Mouse (Mus musculus) B cell, adult 2 months (primary cell): Measurements from ENCODE around the gene Col25a1.
A peak's percentile ranks its signal among the peaks of the same experiment; 100 is the strongest.

Source experiments
- DNase-seq, 2 experiments: peaks; one replicate each; pipeline ENCODE4 v3.0.0; 2022

Gene Col25a1

DNA sequence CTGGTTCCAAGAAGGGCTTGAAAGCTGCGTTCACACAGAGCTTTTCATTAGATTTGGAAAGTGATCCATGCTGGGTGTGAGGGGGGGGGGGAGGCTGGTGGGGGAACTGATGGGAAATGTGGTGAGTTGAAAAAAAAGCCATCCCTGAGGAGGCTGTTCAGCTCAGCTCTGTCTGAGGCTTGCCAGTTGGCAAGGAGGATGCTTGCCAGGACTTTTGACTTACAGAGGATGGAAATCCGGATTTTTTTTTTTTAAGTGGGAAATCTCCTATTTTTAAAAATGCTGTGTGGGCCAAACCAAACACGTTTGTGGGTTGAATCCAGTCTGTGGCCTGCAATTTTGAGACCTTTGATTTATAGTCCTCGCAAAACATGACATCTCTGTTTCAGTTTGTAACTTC is 35.6 kb downstream of the Col25a1 start:
- DNase-seq: no peak

DNA sequence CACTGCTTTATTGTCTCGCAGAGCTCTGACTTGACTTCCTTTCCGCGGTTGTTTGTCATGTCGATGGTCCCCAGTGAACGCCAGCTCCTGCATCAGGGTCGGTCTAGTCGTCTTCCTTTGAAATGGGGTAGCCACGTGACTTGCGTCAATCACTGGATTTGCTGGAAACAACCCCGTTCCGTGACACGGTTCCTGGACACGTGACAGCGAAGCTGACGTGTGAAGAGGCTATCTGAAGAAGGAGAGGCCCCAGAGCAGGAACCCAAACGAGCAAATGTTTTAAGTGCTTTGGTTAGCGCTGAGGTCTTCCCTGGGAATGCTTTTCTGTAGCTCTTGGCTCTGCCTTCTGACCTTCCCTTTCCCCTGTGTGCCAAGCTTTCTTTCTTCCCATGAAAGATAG is 41.5 kb downstream of the Col25a1 start:
- no peak for DNase-seq

DNA sequence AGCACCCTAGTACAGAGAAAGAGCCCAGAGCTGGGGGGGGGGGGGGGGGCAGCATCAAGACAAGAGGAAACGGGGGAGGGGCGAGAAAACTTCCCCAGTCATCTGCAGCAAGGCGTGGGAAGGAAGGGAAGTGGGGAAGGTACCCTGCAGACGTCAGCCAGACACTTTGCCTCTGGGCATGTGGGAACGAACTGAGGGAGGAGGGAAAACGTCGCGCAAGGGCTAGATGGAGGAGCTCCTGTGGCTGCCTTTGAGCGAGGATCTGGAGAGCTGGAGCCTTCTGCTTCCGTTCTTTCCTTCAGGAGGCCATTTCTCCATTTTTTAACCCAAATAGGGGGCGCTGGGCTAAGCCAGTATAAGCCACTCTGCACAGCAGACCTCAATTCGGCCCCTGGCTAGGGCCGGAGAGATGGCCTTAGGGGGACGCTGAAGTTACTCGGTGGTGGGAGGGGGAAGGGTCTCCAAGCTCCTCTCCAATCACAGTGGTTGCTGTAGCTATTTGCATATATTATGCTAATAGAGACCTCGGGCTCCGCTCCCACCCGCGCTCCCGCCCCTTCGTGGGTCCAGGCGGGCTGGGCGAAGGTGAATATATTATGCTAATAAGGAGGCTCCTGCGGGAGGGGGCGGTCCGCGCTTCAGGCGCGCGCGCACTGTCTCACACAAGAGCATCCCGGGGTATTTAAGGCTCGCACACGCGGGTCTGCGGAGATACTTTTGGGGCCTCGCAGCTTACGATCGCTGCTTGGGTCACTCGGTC is 49.1 kb downstream of the Col25a1 start:
- DNase-seq: peak; percentile 35

DNA sequence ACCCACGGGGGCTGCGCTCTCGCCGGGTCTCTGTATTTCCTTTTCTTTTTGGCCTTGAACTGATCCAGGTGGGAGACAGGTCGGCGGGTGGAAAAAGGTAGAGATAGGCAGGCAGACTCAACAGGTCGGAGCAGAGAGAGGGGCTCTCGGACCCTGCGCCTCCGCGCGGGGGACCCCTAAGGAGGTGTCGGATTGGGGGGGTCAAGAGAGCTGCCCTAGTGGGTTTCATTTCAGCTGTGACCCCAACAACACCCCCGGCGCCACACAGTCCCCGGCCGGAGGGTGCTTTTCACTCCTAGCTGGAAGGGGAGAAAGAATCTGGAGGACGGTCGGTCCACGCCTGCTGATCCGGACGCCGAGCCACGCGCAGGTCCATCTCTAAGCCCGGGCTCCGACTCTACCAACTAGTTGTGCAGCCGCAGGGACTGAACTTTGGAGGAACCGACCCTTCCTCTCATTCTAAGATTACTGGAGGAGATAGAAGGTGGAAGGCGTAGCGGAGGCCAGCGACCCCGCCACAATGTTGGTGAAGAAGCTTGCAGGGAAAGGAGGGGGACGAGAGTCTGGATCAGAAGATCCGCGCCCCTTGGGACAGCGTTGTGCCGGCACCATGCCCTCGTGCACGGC is 49.8 kb downstream of the Col25a1 start:
- DNase-seq: peak; percentile 3 to 5

DNA sequence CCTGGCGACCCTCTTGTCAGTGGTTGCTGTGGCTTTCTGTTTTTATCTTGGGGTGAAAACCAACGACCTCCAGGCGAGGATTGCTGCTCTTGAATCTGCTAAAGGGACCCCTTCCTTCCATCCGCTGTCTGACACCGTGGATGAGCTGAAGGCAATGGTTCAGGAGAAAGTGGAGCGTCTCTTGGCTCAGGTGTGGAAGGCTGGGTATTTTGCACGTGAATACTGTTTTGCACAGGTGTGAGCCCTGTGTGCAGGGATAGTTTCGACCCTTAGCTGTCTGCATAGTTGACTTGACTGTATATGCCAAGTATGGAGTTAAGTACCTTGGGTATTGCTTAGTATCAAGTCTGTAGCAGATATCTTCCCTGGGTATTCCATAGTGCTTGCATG is 50.3 kb downstream of the Col25a1 start:
- DNase-seq: no peak

DNA sequence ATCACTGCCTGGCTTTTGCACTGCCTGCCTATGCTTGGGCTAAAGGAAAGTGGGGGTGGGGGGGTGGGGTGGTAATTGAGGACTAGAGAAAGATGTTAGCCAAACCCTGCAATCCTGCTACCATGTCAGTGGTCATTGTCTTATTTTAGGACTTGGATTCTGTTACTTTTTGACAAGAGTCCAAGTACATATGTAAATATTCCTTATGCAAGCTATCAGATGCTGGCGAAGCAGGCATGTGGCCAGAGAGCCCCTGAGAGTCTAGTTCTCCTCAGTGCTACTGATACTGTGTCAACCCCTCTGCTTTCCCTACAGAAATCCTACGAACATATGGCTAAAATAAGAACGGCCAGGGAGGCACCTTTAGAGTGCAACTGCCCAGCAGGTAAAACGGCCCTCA is 51.1 kb downstream of the Col25a1 start:
- no peak for DNase-seq

DNA sequence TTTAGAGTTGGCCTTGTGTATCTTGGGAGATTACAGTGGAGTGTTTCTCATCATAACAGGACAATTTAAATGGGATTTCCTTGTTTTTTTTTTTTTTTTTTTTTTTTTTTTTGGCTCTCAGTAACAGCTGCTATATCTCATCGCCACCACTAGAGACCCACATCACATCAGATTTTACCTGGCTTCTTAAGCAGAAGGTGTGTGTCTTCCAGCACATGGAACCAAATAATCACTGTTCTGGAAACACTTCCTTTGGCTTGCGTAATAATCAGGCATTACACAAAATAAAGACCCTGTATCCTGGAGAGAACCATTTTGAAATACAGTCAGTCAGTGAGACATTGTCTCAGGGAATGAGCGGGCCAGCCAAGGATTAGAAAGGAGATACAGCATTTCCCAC is 53.8 kb downstream of the Col25a1 start:
- DNase-seq: no peak

DNA sequence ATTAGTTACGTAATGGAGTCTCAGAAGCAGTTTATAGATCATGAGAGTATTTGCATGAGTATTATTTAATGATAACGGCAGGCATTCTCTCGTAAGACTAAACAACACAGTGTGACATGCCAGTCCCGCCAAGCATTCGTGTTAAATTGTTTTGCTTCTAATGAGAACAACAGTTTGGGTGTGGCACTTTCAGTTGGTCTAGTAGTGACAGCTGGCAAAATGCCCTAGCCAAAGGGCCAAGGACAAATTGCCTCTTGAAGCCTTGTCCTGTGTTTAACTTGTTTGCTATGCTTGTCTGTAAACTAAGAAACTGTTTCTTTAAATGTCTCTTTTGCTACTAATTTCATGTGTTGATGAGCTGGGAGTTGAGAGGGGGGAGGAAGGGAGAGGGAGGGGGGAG is 56.3 kb downstream of the Col25a1 start:
- DNase-seq: no peak

DNA sequence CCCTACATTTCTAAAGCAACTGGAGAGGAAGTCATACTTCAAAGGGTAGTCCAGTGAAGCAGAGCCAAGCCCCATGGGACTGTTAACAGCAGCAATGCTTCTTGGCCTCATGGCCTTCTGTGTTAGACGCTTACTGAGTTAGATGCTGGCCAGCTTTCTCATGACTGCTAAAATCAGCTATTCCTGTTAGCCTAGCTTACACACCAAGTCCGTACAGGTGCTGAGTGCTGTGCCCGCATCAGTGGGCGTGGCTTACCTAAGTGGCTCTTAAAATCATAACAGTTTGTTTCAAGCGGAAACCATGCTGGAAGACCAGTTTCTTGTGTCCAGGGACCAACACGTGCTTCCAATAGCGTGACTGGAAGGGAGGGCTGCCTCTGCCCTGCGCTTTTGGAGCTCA is 62.1 kb downstream of the Col25a1 start:
- no peak for DNase-seq

DNA sequence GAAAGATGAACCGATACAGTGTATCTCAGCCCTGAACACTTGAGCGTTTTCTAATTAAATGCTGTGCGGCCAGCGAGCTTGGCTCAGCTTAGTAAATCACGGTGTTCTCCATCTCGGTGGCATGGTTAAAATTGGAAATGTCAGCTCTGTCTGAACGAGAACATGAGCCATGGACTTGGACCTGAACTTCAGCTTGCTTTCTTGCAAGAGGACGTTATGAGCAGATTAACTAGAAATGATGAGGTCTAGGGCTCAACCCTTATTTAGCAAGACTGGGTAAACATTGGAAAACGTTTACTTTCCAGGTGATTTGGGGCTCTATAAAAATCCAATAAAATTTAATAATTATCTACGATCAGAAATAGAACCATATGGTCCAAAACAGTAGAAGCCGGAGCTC is 83.3 kb downstream of the Col25a1 start:
- no peak for DNase-seq

DNA sequence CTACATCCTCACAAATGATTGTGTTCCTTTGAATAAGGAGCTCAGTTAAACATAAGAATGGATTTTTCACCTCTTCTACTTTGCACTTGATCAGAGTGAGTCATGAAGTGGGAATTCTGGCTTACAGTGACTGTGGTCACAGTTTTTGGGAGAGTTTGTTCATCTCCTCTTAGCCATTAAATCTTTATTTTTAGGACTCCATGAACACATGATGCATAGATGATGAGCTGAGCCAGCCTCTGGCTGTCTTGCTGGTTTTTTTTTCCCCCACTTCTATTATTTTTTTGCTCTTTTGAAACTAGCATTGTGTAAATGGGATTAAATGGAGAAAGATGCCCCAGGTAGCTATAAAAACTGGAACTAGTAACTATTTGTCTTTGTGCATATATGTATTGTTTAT is 84.8 kb downstream of the Col25a1 start:
- no peak for DNase-seq

DNA sequence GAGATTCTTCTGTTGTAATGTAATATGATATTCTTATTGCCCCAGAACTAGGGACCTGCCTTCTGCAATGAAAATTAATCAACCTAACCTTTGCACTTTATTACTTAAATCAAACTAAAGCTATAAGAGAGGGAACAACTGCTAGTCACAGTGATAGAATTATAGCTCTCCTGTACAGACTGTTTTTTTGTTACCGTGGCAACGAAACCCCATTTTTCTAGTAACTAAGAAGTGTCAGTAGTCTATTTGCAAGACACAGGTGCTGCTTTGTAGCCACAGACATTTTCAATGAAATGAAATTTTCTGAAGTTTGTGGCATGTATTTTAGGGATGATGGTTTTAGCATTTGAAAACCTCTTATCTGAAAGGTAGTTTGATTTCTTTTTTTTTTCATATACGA is 85.3 kb downstream of the Col25a1 start:
- no peak for DNase-seq

DNA sequence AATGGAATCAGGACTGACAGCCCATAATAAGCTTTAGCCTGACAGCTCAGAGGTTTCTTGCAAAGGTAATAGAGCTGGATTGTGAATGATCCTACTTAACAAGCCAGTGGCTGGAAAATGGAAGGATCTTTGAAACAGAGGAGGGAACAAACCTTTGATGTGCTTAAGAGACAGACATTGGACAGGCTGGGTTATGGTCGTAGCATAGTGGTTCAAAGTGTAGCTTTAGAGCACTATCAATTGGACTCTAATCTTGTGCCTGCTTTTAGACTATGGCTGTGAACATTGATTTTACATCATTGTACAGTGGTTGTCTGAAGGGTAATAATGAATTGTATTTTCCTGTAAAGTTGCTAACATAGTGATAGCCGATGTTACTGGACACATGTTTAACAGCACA is 86.4 kb downstream of the Col25a1 start:
- DNase-seq: no peak

DNA sequence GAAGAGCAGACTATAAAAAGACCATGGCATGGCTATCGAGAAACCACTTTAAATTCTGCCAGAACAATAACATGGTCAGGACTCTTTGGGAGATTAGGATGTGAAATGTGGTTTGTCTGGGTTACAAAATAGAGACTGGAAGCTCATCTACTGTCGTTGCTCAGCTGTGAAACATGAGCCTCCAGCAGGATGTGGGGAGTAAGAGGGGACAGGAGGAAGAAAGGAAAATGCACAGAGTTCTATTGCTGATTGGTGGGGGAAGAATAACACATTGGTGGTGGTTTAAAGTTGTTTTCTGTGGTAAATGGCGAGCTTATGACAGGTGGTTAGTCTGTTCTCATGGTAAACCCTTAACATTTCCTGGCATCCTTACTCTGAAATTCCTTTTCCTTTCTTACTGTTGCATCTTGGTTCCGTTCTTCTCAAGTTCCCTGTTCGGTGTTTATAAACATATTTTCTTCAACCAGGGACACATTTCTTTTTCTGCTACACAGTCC is 87.0 kb downstream of the Col25a1 start:
- no peak for DNase-seq

DNA sequence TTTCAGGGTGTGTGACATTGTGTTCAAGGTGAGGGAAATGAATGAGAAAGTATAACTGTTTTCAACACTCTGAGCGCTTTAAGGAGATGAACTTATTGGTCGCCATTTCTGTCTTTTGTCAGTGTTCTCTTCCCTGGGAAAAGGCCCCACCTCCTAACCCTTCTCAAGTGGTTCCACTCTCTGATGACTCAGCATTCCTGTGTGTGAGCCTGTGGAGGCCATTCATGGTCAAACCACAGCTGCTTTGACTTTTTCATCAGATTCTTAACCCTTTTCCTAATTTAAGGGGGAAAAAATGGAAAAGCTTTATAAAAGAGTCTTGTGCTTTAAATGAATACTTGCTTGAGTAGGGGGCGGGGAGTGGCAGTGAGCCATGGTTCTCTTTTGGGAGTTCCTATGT is 89.5 kb downstream of the Col25a1 start:
- DNase-seq: no peak

DNA sequence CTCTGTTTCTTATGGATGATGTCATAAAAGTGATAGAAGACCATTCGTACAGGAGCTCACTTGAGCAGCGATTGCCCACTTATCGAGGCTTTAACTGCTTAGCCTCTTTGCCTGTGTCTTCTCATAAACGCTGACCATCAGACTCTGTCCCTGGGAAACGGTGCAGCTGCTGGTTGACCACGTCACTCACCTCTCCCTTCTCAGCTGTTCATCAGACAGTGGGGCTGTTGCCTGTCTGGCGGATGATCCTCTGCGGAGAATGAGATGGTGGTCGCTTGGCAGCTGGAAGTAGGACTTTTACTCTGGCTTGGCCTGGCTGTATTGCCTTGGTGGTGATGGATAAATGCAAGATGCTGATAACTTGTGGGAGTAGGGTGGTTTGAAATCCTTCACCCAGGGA is 96.9 kb downstream of the Col25a1 start:
- no peak for DNase-seq

DNA sequence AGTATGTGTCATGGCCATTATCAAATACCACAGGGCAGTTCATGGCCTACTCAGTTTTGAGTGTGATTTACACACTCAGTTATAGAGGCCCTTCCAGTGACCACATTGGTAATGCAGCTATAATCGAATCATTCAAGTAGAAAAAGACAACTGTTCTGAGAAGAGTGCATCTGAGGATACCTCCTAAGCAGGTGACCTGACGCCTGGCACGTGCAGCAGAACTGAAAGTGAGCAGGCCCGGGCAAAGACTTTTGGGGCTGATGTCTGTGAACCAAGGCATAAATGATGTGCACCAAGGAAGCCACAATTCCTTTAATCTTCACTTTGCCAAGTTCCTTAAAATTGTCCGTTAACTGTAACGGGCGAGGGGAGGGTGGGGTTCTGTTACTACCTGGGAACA is 101.6 kb downstream of the Col25a1 start:
- DNase-seq: no peak

DNA sequence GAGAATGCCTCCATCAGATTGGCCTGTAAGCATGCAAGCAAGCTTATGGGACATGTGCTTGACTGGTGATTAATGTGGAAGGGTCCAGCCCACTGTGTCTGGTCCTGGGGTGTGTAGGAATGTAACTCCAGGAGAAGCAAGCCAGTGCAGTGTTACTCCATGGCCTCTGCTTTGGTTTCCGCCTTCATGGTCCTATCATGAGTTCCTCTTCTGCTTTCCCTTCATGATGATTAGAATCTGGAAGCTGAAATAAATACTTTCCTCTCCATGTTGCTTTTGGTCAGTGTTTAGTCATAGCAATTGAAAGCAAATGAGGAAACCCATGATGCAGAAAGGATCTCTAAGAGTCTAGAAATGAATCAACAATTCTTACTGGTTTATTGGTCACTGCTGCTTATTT is 103.9 kb downstream of the Col25a1 start:
- no peak for DNase-seq

DNA sequence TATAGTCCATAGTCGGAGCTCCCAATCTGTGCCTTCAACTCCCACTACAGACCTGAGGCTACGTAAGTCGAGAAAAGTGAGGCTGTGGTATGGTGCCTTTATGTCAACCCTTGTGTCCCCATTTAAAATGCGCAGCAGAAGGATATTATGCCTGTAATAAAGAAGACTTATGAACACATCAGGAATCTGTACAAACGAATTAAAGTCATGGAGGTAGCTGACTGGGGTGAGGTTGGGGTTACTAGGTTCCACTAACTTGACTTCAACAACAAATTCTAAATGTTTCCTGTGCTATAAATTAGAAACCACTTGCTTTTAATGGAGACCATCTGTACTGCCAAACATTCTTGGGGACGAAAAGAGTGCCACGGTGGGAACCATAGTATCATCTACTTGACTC is 104.8 kb downstream of the Col25a1 start:
- DNase-seq: no peak

DNA sequence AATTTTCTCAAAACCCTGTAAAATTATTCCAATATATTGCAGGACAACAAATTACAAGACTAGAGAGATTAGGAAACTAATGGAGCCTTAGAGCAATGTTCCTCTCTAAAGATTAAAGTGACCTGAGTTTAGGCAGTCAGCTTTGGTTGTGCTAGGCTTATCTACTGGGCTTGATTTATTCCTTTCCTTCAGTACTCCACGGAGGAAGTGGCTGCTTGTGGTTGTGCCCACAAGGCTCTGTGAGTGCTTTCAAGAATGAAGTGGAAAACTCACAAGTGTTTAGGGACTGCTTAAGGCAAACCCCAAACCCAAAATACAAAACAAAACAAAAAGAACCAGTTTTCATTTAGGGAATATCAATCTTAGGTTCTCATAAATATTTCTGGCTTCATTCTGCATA is 106.6 kb downstream of the Col25a1 start:
- no peak for DNase-seq

DNA sequence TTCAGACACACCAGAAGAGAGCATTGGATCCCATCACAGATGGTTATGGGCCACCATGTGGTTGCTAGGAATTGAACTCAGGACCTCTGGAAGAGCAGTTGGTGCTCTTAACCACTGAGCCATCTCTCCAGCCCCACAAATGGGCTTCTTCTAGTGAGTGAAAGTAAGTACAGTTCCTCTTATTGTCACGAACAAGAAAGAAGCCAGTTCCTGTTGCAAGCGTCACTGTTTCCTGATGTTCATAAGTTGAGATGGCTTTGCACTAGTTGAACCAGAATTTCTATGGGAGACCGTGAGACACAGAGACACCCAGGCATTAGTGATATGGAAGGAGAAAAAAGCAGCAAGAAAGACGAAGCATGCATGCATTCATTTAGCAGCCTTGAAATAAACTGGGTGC is 110.6 kb downstream of the Col25a1 start:
- DNase-seq: no peak

DNA sequence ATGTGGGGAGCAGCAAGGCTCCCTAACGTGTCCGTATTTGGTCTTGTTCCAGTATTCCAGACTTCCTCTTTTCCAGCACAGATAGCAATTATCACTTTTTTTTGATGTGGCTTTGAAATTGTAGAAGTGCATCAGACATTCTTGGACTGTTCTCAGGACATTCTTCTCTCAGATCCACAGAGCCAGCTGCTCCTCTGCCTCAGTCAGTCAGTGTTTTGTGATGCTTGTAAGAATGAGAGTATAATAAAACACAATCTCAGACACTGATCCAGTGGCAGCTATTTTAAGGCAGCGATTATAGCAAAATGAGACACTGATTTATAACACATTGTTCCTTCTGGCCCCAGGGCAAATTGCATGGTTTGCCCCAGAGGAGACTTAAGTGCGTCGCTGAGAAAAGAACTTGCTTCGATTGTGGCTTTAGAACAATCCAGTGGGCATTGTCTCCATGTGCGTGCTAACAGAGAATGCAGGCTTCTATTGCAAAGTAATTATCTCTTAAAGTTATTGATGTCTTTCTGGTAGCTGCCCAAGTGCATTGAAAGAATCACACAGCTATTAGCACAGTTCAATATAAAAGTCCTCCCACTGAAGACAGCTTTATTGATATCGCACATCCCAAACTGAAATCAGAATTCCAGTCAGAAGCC is 111.5 kb downstream of the Col25a1 start:
- no peak for DNase-seq

DNA sequence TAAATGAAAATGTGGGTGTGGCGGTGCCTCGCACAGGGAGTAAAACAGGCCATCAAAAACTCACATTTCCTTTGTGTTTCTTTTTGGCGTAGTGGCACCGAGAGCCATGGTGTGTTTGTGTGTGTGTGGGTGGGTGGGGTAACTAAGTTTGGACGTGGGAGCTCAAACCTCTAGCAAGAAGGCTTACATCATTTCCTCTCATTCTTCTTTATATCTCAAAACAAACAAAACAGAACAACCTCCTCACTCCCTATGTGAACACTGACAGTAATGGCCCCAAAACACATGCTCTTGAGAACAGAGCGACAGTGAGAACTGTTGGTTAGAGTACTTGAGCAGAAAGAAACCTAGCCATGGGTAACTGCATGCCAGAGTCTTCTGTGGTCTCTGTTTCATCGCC is 121.1 kb downstream of the Col25a1 start:
- no peak for DNase-seq

DNA sequence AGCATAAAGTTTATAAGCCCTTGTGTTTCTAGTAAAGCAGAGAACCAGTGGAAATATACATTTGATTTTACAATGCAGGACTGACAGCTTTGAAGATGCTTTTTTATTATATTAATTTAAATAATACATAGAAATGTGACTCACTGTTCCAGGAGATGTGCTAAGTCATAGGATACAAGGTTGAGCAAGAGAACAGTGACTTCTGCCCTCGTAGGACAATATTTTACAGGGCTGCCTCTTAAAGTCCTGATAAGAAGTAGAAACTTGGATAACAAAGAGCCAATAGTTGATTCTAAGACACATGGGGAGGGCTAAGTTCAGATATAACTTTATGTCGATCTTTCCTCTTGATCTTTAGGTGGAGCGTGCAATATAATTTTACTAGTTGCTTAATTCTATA is 124.8 kb downstream of the Col25a1 start:
- DNase-seq: no peak
